Mouse (Mus musculus): ENCODE data around the gene Hoxc11.

DNA sequence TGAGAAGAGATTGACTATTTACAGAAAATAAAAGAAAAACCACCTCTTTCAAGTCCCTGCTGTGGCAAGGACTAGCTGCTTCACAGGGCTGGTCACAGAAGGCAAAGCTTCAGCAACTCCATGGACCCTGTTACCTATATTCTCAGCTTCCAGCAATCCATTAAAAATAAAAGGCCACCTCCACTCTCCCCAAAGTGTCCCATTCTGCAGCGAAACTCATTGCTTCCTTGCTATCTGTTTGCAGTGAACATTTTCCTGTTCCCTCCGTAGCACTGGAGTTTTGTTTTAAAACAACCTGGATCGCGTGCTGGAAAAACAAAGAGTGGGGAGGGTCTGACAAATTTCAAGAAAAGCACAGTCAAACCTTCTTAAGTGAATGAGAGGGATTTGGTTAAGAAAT is 44.7 kb upstream of the Hoxc11 start:
- no peak for TF ChIP-seq CTCF (IDR thresholded peaks at IDR 0.05; ENCODE audit: low read depth)
- TF ChIP-seq EP300 (IDR thresholded peaks at IDR 0.05; ENCODE audit: low read depth), result no peak

Measured in heart, postnatal 0 days (tissue).